Comparison of ENCODE assay signal across 8 mouse cellular contexts in the genomic region with DNA sequence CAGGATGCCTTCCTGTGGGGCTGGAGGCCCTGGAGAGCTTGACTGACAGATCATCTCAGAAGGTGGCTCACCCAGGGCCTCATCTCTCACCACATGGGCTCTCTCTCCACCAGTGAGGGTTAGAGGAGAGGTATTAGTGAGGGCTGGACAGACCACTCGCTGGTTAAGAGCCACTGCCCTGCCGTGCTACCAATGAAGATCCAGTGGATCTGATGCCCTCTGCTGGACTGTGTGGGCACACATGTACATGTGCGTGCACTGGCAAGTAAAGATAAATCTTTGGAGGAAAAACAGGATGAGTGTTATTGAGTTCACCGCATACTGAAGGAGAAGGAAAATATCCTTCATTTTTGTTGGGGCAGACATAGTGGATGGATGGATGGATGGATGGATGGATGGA. TPM values are rescaled to one million over a fixed set of nuclear protein-coding genes. Genes with fewer than 3 reads are reported as not detected.
DNase-seq lines count a peak whose midpoint lies in the region; ATAC-seq and TF ChIP-seq lines count a peak whose summit lies in the region.

No protein-coding gene starts in this region.

- no peak for TF ChIP-seq POLR2A in olfactory bulb, adult 2 months (IDR thresholded peaks at IDR 0.05; ENCODE audit: insufficient read depth, low read depth, low read length)

- TF ChIP-seq EP300 in heart, postnatal 0 days (IDR thresholded peaks at IDR 0.05; ENCODE audit: low read depth), result no peak

- H3K4me3 ChIP-seq in limb, embryonic 11.5 days (ENCODE audit: low read depth, low read length), result no peak overlapping the region
- no peak overlapping the region for H3K4me3 ChIP-seq in limb, embryonic 10.5 days
- no peak overlapping the region for H3K4me3 ChIP-seq in heart, postnatal 0 days (ENCODE audit: low read depth, low read length)
- no peak overlapping the region for H3K4me3 ChIP-seq in olfactory bulb, adult 2 months (ENCODE audit: insufficient read depth, low read depth, low read length)

- no peak overlapping the region for H3K27ac ChIP-seq in limb, embryonic 11.5 days (replicated peaks; ENCODE audit: low read depth, low read length)
- no peak overlapping the region for H3K27ac ChIP-seq in limb, embryonic 10.5 days
- H3K27ac ChIP-seq in heart, postnatal 0 days (ENCODE audit: low read depth), result no peak overlapping the region
- no peak overlapping the region for H3K27ac ChIP-seq in olfactory bulb, adult 2 months (ENCODE audit: insufficient read depth, low read depth, low read length)

- ATAC-seq in limb, embryonic 11.5 days (ENCODE audit: insufficient number of reproducible peaks, low FRiP score, low TSS enrichment, low read depth), result no peak
- peak; percentile 71; the same call in 1 of the 2 replicates for ATAC-seq in heart, postnatal 0 days (ENCODE audit: insufficient read depth, low read depth)

- H3K4me1 ChIP-seq in limb, embryonic 11.5 days (ENCODE audit: control insufficient read depth, insufficient read depth, low read length), result no peaks in the 10 kb centered on the region
- H3K4me1 ChIP-seq in limb, embryonic 10.5 days, result peaks cover 5% of the 10 kb centered on the region
- H3K4me1 ChIP-seq in heart, postnatal 0 days (ENCODE audit: control insufficient read depth, insufficient read depth), result no peaks in the 10 kb centered on the region
- peaks cover 5% of the 10 kb centered on the region for H3K4me1 ChIP-seq in olfactory bulb, adult 2 months (ENCODE audit: control insufficient read depth, insufficient read depth, low read length)

- TF ChIP-seq CTCF in heart, postnatal 0 days (IDR thresholded peaks at IDR 0.05; ENCODE audit: low read depth), result peak; percentile 75
- peak; percentile 42; the same call in 1 of the 2 replicates for TF ChIP-seq CTCF in olfactory bulb, adult 2 months (IDR thresholded peaks at IDR 0.05; ENCODE audit: insufficient read depth, low read depth, low read length)

- WGBS in limb, embryonic 11.5 days, result 50% methylated on average over 4 of the region's 4 CpGs
- 45% methylated on average over 4 of the region's 4 CpGs for WGBS in limb, embryonic 10.5 days
- WGBS in heart, postnatal 0 days, result 25% methylated on average over 4 of the region's 4 CpGs
- WGBS in olfactory bulb, adult 2 months, result 26% methylated on average over 4 of the region's 4 CpGs

- H3K4me2 ChIP-seq in limb, embryonic 11.5 days (ENCODE audit: low read depth, severe bottlenecking), result no peak overlapping the region
- H3K4me2 ChIP-seq in heart, postnatal 0 days (ENCODE audit: low read depth, low read length), result no peak overlapping the region

- H3K9me3 ChIP-seq in limb, embryonic 11.5 days (ENCODE audit: control insufficient read depth, low read length), result no peaks in the 10 kb centered on the region
- no peaks in the 10 kb centered on the region for H3K9me3 ChIP-seq in limb, embryonic 10.5 days (replicated peaks)
- no peaks in the 10 kb centered on the region for H3K9me3 ChIP-seq in heart, postnatal 0 days (replicated peaks; ENCODE audit: control insufficient read depth, low read length)

- H3K9ac ChIP-seq in limb, embryonic 11.5 days (ENCODE audit: low read length), result no peak overlapping the region
- no peak overlapping the region for H3K9ac ChIP-seq in heart, postnatal 0 days (replicated peaks; ENCODE audit: low read depth, low read length)

- H3K36me3 ChIP-seq in limb, embryonic 11.5 days (ENCODE audit: control insufficient read depth, insufficient read depth, low read length), result no peaks in the 10 kb centered on the region
- H3K36me3 ChIP-seq in limb, embryonic 10.5 days, result no peaks in the 10 kb centered on the region
- H3K36me3 ChIP-seq in heart, postnatal 0 days (replicated peaks; ENCODE audit: control insufficient read depth, insufficient read depth, low read length), result no peaks in the 10 kb centered on the region

- DNase-seq in limb, embryonic 11.5 days (ENCODE audit: low spot score), result peak; percentile 51
- DNase-seq in limb, embryonic 10.5 days (ENCODE audit: low spot score), result no peak
- DNase-seq in adipocyte (ENCODE audit: low spot score), result peak; percentile 44
- peak; percentile 78 for DNase-seq in cerebellum, adult 8-10 months
- DNase-seq in heart, postnatal 0 days (ENCODE audit: low spot score), result no peak
- peak; percentile 16 to 20 for DNase-seq in layer of hippocampus, postnatal 36 days
- DNase-seq in spleen, adult 12 weeks (ENCODE audit: low spot score), result no peak

- H3K27me3 ChIP-seq in limb, embryonic 11.5 days (ENCODE audit: control insufficient read depth, insufficient read depth, low read length), result no peaks in the 10 kb centered on the region; the same call in 1 of the 2 replicates
- peaks cover 17% of the 10 kb centered on the region for H3K27me3 ChIP-seq in limb, embryonic 10.5 days (ENCODE audit: low read depth, poor library complexity, severe bottlenecking)
- H3K27me3 ChIP-seq in heart, postnatal 0 days (ENCODE audit: control insufficient read depth, insufficient read depth, low read length), result peaks cover 7% of the 10 kb centered on the region

RNA-seq across cellular contexts. Expression of gene Cmc2, which starts 52.6 kb away (rescaled TPM):
- polyA plus RNA-seq in limb, embryonic 11.5 days (2014; fragmentation: Nextera tagmentation; extraction: Ambion mirVana), result 74.2 and 82.7 TPM in 2 replicates
- 68.6 and 70.3 TPM in 2 replicates for polyA plus RNA-seq in limb, embryonic 10.5 days (2016; fragmentation: Nextera tagmentation; extraction: Ambion mirVana)
- total RNA-seq in heart, postnatal 0 days (2014; rRNA removed; ENCODE audit: low replicate concordance), result 37.2 and 65.8 TPM in 2 replicates
- polyA plus RNA-seq in heart, postnatal 0 days (2015; fragmentation: Nextera tagmentation; extraction: Ambion mirVana), result 139 and 161 TPM in 2 replicates
- total RNA-seq in layer of hippocampus, postnatal 36 days (2021), result 10 to 100 TPM; 13.2 to 16.0 TPM
- not detected in 2 replicates for polyA plus RNA-seq in olfactory bulb, adult 2 months (2012; ENCODE audit: insufficient read depth, insufficient read length, low replicate concordance, missing spikeins)

RNA-seq across cellular contexts. Expression of gene Cenpn, which starts 52.8 kb away (rescaled TPM):
- polyA plus RNA-seq in limb, embryonic 11.5 days (2014; fragmentation: Nextera tagmentation; extraction: Ambion mirVana), result 53.8 and 60.0 TPM in 2 replicates
- polyA plus RNA-seq in limb, embryonic 10.5 days (2016; fragmentation: Nextera tagmentation; extraction: Ambion mirVana), result 60.4 and 62.6 TPM in 2 replicates
- 4.4 and 19.2 TPM in 2 replicates for total RNA-seq in heart, postnatal 0 days (2014; rRNA removed; ENCODE audit: low replicate concordance)
- polyA plus RNA-seq in heart, postnatal 0 days (2015; fragmentation: Nextera tagmentation; extraction: Ambion mirVana), result 9.4 and 10.1 TPM in 2 replicates
- total RNA-seq in layer of hippocampus, postnatal 36 days (2021), result 1 to 10 TPM; 1.0 to 1.4 TPM
- polyA plus RNA-seq in olfactory bulb, adult 2 months (2012; ENCODE audit: insufficient read depth, insufficient read length, low replicate concordance, missing spikeins), result not detected in 2 replicates

Comparison
In these comparisons a context has a peak if more than half of its experiments do, and no peak if none do; other contexts are left out.
1. DNase-seq: peak in limb, embryonic 11.5 days (single experiment), adipocyte (single experiment), cerebellum, adult 8-10 months (single experiment) and layer of hippocampus, postnatal 36 days (2 of 2); none in limb, embryonic 10.5 days (single experiment), heart, postnatal 0 days (single experiment) and spleen, adult 12 weeks (single experiment).
2. RNA of gene Cmc2, which starts 52.6 kb away (polyA plus RNA-seq): 139 to 161 TPM in heart, postnatal 0 days, 74.2 to 82.7 TPM in limb, embryonic 11.5 days and 68.6 to 70.3 TPM in limb, embryonic 10.5 days; not detected in olfactory bulb, adult 2 months; every median in the first group is over 10 times any median in the second.
3. RNA of gene Cenpn, which starts 52.8 kb away (polyA plus RNA-seq): 60.4 to 62.6 TPM in limb, embryonic 10.5 days, 53.8 to 60.0 TPM in limb, embryonic 11.5 days and 9.4 to 10.1 TPM in heart, postnatal 0 days; not detected in olfactory bulb, adult 2 months; every median in the first group is over 10 times any median in the second.